Mouse (Mus musculus) kidney, adult 10 weeks (tissue): ENCODE data around the gene 4933400A11Rik. TPM values are rescaled to one million over a fixed set of nuclear protein-coding genes. Genes with fewer than 3 reads are reported as not detected.

Experiments
- polyA plus RNA-seq: library from polyadenylated mRNA; stranded (reverse); fragments of 350-450 nt; fragmentation: Illumina TruSeq; extraction: RNeasy Lipid Tissue Mini Kit (QIAGEN cat#74804); gene quantifications from one replicate; pipeline ENCODE4 v1.2.3, GENCODE M21; 2014; ENCODE audit warnings: low read depth, low replicate concordance

Gene 4933400A11Rik
- not detected for polyA plus RNA-seq

GRCm38 (mm10) chrX:169779535-169779934, at the start of gene 4933400A11Rik:
TSS of gene 4933400A11Rik (minus strand) at chrX:169779635.

Other genes starting within 250 kb of the 4933400A11Rik start
- gene Mid1, start 94.4 kb downstream of the 4933400A11Rik start, polyA plus RNA-seq: 4.0 TPM
- gene Gm21887, start 230.0 kb upstream of the 4933400A11Rik start, polyA plus RNA-seq: not detected